Mouse (Mus musculus) E14TG2a.4 (cell line): ENCODE data around the gene Commd2.

ENCODE experiments used
- CTCF ChIP-seq: conservative IDR thresholded peaks from 2 replicates; pipeline ENCODE4 v1.5.1; 2014; ENCODE audit warnings: low read length
- NANOG ChIP-seq: IDR thresholded peaks from 2 replicates; pipeline ENCODE4 v1.6.1; 2014; ENCODE audit warnings: borderline replicate concordance, low read length, mixed read lengths
- POU5F1 ChIP-seq: IDR thresholded peaks from 2 replicates; pipeline ENCODE4 v1.6.1; 2014; ENCODE audit warnings: low read length, borderline replicate concordance

GRCm38 (mm10) chr3:57658608-57659007 lies 7.1 kb upstream of the Commd2 start:
- no peak for TF ChIP-seq CTCF
- TF ChIP-seq NANOG, result no peak
- no peak for TF ChIP-seq POU5F1
